Mouse (Mus musculus) thymus, postnatal 0 days (tissue): ENCODE results near the gene Ccdc146. TPM values are rescaled to one million over a fixed set of nuclear protein-coding genes. Genes with fewer than 3 reads are reported as not detected.
"Not testable (repeated sequence)": the region's sequence is repeated elsewhere in the genome, so short reads cannot be mapped to it uniquely, and the experiment has no call there.

Experiments used
- DNase-seq: peaks from one replicate; pipeline ENCODE4 v3.0.0-alpha.2; 2015; ENCODE audit warnings: low spot score
- polyA plus RNA-seq: library from polyadenylated mRNA; unstranded; fragments of >200 nt; fragmentation: Nextera tagmentation; extraction: Ambion mirVana; gene quantifications from 2 replicates; pipeline ENCODE4 v1.2.1, GENCODE M21; 2015

The Ccdc146 gene
- polyA plus RNA-seq, 1 experiment from 2014 or later, result 0.21 TPM

DNA sequence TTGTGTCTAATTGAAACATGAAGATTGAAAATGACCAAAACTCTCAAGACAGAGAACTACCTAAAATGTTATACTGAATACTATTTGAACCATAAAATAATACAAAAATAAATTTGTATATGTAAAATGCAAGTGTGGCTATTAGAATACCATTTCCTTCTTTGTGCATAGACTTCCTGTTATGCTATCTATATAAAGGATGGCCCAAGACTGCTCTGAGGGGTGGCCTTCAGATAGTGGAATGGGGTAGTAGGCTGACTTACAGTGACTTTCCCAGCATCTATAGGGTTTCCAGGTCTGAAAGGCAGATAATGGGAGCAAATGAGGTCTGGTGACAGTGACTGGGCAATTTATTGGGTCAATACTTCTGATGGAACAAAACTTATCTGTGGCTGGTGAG, 37.1 kb downstream of the Ccdc146 start:
- DNase-seq, result no peak

DNA sequence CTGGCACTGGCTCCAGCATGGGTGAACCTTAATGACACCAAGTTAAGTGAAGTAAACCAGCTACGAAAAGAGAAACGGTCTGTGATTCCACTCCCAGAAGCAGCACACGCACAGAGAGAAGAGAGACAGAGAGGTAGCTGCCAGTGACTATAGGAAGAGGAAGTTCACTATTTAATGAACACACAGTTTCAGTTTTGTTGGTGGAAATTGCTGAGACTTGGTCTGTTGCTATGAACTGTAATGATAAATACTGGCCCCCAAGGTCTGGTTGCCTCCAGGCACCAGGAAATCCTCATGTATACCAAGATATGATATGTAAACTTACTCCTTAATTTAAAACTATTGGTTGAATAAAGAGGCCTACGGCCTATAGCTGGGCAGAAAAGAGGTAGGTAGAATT, 38.0 kb downstream of the Ccdc146 start:
- no peak for DNase-seq

DNA sequence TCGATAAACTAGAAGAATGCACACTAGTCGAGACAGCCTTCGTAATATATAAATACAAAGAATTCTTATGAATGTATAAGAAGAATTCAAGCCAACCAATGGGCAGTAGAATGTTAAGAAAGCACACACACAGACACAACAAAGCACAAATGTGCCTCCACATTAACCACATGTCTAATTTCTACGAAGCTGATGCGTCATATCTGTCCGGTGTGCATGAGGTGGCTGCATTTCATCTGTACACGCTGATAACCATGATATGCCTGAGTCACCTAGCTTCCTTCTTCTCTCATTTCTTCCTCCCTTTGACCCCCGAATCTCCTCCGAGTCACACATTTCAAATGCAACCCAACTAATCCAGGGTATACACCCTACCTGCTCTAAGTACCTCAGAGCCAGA, 39.5 kb downstream of the Ccdc146 start:
- DNase-seq, result no peak

DNA sequence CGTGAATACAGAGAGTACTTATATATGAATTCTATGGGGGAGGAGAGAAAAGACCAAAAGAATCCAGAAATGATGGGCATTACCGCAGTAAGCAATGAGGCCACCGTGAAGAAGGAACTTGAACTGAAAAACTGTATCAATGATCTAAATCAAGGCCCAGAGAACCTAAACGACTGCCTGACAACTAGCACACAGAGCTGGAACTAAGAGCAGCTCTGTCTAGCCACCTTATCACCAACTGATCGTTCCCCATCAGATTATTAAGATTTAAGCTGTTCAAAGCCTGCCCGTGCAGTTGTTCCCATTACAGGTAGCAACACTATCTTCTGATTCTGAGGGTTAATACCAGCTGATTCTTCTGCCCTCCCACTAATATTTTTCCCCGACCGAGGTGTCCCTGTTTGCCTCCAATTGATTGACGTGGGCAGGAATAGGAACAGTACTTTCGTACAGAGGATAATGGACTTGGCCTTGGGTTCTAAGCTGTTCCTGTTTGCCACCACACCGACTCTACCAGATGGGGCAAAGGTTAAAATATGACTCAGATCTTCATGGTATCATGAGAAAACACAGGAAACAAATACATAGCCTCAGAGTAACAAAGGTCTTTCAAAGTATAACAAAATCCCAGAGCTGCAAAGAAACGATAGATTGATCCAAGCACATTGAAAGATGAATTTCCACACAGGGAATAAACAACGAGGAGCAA, 40.1 kb downstream of the Ccdc146 start:
- DNase-seq, result no peak

DNA sequence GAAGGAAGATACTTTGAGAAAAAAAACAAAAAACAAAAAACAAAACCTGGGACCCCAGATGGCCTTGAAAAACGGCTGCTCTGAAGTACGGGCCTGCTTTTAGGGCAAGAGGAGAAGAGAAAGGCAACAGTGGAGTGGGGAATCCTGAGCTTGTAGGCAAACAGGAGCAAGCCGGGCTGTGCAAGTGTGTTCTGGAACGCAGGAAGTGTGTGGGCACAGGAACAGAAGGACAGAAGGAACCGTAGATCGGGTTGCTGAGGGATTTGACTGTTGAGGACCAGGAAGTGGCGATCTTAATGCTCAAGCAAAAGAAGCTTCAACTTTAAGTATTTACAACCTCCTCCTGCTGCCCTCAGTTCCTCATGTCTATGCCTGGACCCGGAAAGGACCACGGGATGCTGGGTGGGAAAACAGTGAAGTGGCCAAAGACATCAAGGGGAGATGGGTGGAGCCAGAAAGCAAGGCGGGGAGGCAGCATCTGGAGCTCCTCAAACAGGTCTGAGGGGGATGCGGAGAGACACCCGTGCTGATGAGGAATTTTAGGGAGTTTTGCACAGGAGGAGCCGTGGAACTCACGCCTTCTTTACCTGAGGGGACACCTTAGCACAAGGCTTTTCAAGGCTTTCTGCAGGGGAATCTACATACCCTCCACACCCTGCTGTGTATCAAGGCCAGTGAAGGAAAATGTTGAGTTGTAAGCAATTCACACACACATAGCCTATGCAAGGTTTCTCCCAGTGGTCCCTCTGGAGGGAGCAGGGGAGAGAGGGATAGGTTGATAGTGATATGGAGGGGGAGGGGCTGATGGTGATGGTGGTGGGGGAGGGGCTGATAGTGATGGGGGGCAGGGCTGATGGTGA, 40.9 kb downstream of the Ccdc146 start:
- no peak for DNase-seq

DNA sequence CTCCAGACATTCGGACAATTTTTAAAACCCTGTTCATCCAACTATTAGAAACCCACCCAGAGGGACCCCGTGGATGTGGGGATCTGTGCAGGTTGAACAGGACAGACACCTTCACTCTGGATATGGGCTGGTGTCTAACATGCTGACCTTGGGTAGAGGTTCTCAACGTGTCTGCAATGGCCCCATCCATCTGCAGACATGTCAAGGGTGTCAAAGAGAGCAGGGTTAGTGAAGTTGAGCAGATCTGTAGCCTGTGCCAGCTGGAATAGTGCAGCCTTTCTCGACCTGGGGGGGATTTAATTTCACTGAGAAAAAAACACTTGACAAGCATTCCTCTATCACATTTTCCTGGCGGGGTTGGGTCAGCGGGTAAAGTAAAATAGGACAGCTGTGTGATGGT, 41.8 kb downstream of the Ccdc146 start:
- no peak for DNase-seq

DNA sequence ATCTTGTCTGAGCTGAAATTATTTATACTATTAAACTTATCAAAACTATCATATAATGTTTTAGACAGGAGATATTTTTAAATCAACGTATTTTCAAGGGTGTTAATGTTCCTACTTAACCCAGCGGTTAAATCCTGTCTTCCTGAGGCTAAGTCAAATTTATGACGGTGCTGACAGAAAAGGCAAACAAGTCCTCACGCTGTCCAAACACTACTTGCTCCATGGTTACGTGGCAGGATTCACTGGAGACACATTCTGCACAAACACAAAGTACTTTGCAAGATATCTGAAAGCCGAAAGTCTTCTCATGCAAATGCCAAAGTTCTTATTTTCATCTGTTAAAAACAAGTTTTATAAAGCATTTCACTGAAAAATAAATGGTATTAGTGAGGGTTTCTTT, 42.5 kb downstream of the Ccdc146 start:
- DNase-seq, result no peak

DNA sequence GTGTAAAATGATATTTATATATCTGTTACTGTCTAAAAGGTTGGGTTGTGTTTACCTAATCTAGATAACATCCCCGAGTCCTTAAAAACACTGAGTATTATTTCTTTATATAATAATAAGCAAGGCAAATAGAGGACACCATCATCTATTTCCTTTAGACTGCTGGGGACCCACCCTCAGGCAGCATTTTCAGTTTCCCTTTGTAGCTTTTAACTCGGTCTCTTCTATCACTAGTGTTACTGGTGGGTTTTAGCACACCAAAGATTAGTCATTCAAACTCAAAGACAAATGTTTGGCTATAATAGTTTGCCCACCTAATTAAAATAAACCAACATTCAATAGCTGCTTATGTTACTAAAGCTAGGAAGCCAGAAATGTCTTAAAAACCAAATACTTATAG, 46.1 kb downstream of the Ccdc146 start:
- DNase-seq, result no peak

DNA sequence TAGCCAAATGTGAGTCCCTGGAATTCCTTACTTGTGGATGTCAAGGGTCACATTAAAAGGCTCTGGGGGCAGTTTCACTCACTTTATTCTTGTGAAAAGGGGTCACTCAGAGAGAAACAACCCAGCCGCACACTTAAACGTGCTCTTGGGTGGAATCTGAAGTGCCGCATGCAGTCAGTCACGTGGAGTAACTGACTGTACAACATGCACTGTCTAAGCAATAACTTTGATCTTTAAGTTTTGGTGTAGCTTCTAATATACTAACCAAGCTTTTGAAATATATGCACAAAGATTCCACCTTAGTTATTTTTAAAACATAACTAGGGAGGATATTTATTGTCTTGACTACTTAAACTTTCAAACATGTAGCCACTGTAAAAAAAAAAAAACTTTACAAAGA, 47.5 kb downstream of the Ccdc146 start:
- no peak for DNase-seq

DNA sequence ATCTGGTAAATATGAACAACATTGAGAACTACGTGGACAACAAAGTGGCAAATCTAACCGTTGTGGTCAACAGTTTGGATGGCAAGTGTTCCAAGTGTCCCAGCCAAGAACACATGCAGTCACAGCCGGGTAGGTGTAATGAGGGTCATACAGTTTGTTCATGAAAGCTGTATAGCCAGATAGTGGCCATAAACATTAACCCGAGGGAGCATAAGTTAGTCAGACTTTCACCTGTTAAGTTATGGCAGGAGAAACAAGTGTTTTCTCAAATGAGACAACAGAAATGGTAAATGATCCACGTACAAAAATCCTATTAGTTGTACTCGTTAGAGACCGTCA, 51.3 kb downstream of the Ccdc146 start:
- no peak for DNase-seq

DNA sequence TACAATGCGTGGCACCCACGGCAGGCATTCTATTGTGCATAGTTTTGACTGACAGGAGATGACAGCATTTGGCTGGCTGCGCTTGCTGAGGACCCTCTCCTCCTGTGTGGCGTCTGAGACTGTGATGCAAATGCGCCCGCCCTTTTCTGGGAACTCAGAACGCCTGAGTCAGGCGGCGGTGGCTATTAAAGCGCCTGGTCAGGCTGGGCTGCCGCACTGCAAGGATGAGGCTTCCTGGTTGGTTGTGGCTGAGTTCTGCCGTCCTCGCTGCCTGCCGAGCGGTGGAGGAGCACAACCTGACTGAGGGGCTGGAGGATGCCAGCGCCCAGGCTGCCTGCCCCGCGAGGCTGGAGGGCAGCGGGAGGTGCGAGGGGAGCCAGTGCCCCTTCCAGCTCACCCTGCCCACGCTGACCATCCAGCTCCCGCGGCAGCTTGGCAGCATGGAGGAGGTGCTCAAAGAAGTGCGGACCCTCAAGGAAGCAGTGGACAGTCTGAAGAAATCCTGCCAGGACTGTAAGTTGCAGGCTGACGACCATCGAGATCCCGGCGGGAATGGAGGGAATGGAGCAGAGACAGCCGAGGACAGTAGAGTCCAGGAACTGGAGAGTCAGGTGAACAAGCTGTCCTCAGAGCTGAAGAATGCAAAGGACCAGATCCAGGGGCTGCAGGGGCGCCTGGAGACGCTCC, 51.8 kb downstream of the Ccdc146 start, which contains the start of gene Fgl2:
TSS of gene Fgl2 (plus strand) at position 150 of the 687 bp plus-strand sequence.
- DNase-seq, result peak; percentile 26

DNA sequence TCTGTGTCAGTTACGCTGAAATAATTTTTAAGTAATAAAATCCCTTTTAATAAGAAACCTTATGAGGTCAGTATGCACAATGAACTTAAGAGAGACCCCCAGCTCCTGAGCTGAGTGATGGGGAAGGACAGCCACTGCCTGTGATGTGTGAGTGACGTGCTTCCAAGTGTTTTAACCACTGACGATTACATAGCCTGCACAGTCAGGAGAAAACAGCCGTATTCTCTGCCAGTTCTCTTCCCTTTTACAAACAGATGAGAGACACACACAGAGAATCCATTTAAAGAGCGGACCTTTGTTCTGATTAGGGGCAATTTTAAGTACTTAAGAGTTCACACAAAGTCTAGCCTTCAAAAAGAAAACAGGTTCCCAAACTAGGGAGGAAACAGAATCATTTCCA, 52.6 kb downstream of the Ccdc146 start:
- DNase-seq, result no peak

DNA sequence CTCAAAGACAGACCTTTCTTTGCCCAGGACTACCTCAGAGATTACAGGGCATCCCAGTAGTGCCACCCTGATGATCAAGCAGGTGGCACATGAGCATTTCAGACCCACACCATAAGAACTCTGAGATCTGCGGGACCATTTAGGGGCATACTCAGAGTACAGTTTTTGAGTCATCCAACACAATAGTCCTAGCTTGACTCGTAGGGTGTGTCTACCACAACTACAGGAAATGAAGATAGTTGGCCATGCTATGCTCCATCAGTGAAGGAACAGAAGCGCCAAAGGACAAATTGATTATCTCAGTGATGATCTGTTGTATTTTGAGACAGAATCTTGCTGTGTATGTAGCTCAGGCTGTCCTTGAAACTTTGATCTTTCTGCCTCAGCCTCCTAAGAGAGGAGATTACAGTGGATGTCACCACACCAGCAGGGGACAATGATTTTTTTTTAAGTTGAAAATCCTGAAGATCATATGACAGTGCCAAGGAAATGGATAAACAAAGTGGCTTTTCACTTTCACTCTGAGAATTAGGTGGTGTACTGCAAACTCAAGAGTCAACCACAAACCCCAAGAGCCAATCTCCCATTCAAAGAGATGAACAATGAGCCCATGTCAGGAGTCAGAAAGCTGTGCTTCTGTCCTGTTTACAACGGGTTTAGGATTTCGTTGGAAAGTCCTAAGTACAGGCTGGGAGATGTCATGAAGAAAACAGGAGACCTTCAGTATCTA, 54.1 kb downstream of the Ccdc146 start:
- DNase-seq, result no peak

DNA sequence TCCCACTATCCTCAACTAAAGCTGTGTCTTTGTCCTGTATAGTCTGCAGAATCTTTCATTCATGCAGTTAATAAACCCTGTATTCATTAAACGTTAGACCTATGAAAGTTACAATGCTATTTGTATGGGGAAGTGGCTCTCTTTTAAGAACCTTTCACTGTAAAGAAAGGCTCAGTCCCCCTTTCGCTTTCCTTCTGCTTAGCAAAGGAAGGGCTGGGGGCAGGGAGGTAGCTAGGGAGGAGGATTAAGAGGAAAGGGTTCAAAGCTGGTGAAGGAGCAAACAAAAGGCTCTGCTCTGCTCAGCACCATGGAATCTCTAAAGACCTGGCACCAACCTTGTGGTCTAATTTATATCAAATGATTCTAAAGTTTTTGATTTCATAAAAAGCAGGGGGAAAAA, 57.0 kb downstream of the Ccdc146 start:
- no peak for DNase-seq

DNA sequence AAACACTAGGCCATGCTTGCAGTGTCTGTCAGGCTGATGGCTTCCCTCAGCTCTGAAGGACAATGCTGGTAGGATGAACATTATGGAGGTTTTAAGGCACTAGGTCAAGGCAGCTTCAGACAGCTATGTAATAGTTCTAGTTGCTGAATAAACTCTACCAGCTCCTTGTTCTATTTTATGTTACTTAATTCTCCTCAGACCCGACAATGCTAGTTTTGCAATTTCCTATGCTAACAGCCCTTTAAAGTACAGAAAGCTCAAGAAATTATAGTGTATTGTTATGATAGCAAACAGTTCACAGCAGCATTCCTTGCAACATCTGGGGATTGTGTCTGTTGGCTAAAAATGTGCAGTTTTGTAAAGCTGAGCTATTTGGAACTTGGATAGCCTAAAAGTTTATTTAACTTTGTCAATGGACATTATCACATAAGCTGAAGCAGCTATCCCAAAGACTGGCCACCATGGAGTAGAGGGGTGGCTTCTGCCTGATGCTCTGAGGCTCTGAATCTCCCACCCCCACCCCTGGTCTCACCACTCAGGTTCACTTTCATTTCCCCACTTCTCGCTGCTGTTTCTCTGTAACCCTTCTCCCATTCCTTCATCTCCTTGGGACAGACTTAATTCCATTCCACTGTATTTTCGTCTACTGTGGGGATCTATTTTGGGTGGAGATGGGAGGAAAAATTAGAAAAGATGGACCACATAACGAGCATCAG, 58.0 kb downstream of the Ccdc146 start:
- no peak for DNase-seq

DNA sequence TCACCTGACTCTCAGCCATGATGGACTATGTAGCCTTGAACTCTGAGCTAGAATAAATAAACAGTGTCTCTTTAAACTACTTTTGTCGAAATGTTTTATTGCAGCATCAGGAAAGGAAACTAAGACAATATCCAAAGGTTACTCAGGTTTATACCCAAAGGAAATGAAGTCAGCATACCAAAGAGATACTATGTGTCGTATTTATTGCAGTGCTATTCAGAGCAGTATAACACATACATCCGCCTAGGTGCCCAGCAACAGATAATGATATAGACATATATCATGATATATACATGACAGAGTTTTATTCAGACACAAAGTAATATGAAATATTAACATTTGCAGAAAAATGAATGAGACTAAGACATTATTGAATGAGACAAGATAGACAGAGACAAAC, 61.1 kb downstream of the Ccdc146 start:
- DNase-seq, result no peak

DNA sequence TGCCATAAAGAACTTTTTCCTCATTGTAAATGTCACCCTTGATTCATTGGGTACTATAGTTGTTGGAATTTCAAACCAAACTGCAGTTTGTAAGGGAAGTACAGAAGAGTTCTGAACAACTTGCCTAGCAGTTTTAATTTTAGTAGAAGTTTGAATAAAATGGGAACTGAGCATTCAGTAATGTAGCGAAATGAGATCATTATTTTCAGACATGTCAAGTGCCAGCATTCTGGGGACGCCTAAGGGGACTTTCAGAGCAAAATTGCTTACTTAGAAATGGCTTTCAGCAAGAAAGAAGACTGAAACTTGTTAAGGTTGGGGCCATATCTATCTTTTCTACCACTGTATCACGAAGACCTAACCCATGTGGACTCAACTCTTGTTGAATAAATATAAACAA, 65.8 kb downstream of the Ccdc146 start:
- no peak for DNase-seq

DNA sequence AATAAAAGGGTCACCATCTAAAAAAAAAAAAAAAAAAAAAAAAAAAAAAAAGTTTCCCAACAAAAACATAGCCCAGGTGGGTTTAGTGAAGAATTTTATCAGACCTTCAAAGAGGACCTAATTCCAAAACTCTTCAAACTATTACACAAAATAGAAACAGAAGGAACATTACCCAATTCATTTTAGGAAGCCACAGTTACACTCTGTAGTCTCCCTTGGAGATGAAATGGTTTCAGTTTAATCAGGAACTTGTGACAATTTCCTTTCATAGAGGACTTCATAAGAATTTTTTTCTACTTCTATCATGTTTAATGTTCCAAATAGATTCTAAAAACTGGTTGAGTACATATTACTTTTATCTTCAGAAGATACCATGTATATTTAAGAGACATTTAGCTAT, 72.8 kb downstream of the Ccdc146 start:
- DNase-seq, result no peak

DNA sequence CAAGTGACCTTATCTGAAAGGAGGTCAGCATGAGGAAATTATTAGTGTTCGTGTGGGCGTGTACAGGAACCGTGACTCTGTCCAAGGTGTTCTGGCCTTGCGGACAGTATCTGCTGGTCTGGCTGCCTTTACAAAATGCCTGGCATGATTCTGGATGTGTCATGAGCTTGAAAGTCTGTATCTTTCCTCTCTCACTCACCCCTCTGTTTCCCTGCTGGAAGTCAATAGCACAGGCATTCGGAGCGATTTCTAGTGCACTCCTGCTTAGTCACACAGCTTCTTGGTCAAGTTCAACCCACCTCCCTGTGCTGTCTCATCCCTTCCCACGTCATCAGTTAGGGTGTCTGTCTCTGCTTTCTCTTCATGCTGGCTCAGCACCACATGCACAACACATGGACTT, 76.1 kb downstream of the Ccdc146 start:
- DNase-seq, result no peak

DNA sequence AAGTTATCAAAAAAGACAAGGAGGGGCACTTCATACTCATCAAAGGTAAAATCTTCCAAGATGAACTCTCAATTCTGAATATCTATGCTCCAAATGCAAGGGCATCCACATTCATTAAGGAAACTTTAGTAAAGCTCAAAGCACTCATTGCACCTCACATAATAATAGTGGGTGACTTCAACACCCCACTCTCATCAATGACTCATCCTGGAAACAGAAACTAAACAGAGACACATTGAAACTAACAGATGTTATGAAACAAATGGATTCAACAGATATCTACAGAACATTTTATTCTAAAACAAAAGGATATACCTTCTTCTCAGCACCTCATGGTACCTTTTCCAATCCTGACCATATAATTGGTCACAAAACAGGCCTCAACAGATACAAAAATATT, 82.2 kb downstream of the Ccdc146 start:
- DNase-seq, result not testable (repeated sequence)

DNA sequence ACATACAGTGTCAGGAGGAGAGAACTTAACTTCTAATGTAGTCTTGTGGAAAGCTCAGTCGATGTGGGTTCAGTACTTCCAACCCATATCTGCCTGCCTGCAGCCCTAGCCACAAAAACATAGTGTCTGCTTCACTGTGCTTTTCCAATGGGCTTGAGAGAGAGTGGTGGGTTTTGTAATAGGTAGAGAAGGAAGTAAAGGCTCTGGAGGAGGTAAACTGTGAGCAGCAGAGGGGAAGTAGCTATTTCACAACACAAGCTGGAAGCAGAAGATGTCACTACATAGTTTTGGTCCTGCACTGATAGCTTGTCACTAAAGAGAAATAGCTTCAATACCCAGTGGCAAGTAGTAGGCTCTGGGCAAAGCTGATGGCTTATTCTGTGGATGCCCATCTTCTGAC, 92.4 kb downstream of the Ccdc146 start:
- no peak for DNase-seq
